Mouse (Mus musculus): Measurements from ENCODE around the gene Flt1.

DNA sequence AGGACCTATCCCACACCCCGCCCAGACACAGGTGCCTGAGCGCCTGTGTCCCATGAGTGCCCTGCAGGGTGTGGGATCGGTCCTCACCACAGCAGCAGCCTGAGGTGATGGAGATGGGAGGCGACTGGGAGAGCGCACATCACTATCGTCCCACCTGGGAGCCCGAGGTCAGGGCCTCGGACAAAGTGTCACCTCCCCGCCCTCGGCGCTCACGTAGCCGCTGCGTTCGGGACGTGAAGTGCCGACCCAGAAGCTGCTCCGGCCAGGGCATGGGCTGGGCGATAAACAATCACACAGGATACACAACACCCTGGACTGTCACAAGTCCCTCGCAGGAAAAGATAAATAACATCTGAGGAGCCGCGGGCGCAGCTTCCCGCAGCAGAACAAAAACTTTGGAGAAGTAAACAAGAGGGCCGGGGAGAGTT lies 27.1 kb upstream of the Flt1 start:
- TF ChIP-seq ZNF384 (IDR thresholded peaks at IDR 0.05; ENCODE audit: low read depth, low read length) (no peak), ZC3H11A (IDR thresholded peaks at IDR 0.05; ENCODE audit: borderline replicate concordance, low read depth, low read length) (no peak), HCFC1 (IDR thresholded peaks at IDR 0.05; ENCODE audit: borderline replicate concordance, insufficient read depth, low read length) (no peak)
